Mouse (Mus musculus): ENCODE measurements around the gene Smc1b. TPM values are rescaled to one million over a fixed set of nuclear protein-coding genes. Genes with fewer than 3 reads are reported as not detected.
A peak's percentile ranks its signal among the peaks of the same experiment; 100 is the strongest.
"Not testable (repeated sequence)": the region's sequence is repeated elsewhere in the genome, so short reads cannot be mapped to it uniquely, and the experiment has no call there.

The Smc1b gene
- polyA plus RNA-seq, 1 experiment from 2014 or later = not detected

DNA sequence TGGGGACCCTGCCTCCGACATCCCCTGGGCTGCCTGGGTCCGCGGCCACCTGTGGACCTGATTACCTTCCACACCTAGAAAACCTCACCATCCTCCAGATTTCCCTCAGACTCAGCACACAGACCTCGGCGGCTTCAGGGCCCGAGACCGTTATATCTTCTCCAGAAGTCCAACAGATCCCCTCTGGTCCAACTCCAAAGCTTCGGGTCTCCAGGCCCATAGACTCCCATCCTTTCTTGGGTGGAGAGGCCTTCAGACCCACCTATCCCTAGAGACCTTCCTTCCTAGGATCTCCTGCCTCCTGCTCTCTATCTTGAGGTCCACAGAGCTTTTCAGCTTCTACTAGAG lies 94.4 kb downstream of the Smc1b start:
- peaks cover 41% of the 10 kb centered on the region for H3K4me1 ChIP-seq (replicated peaks)
- peak overlapping the region; percentile 82 for H3K9ac ChIP-seq
- H3K9me3 ChIP-seq = no peaks in the 10 kb centered on the region
- peak overlapping the region; percentile 81 for H3K4me2 ChIP-seq
- peaks cover 4% of the 10 kb centered on the region; the same call in 1 of the 2 replicates for H3K27me3 ChIP-seq
- H3K27ac ChIP-seq (replicated peaks) = no peak overlapping the region
- H3K36me3 ChIP-seq = no peaks in the 10 kb centered on the region
- peak overlapping the region; percentile 69 for H3K4me3 ChIP-seq
- 6% methylated on average over 8 of the region's 8 CpGs for WGBS
- ATAC-seq (ENCODE audit: low read depth) = no peak

DNA sequence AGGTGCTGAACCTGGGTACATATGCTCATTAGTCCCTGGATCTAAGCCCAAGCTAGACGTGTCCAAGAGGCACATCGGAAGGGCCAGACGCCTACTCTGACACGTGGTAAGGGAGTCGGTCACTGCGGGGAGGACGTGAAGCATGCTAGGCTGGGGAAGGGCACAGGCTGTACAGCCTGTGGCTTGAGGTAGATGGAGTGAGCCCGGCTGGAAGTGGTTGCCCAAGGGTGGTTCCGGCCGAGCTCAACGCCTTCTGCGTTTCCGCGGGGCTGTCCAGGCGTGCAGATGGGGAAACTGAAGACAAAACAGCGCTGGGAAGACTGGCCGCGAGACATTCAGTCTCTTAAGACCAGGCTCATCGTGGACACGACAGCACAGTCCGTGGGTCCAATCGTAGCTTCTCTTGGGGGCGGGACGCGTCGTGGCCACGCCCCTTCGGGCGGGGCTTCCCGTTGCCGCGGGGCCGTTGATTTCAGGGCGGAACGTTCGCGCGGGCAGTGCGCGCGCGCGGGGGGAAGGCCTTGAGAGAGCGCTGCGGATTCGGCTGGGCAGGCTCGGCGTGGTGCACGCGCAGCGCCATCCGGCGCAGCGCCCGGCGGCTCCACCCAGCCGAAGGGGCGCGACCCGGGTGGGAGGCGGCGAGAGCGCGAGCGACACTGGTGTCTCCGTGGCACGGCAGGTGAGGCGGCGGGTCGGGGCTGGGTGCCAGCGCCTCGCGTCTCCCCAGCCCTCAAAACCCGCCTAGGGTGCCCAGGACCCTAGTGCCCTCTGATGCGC lies 95.0 kb downstream of the Smc1b start:
- peak; percentile 93 for ATAC-seq (ENCODE audit: low read depth)
- Histone ChIP-seq H3K4me1 (replicated peaks) (peaks cover 35% of the 10 kb centered on the region), H3K27ac (replicated peaks) (peak overlapping the region; percentile 80), H3K27me3 (peaks cover 4% of the 10 kb centered on the region; the same call in 1 of the 2 replicates), H3K4me2 (peak overlapping the region; percentile 81), H3K4me3 (peak overlapping the region; percentile 69), H3K9me3 (no peaks in the 10 kb centered on the region), H3K9ac (peak overlapping the region; percentile 82), H3K36me3 (no peaks in the 10 kb centered on the region)
- 1% methylated on average over 75 of the region's 75 CpGs for WGBS

DNA sequence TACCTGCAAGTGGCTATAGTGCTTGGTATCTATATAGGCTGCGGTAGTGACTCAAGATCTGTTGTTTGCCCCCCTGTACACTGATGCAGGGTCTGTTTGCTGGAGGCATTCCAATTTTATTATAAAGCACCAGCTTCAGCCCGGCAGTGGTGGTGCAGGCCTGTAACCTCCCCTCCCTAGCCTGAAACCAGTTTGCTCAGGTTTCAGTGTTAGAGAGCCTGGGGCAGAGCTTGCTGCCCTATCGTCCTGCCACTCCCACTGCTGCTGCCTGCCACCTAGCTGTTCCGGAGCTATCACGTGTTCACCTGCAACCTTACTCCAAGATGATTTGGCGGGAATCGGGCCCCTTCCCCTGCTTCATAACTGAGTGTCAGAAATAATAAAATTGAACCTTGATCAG lies 97.8 kb downstream of the Smc1b start:
- not testable (repeated sequence) for H3K9me3 ChIP-seq
- WGBS = 61% methylated on average over 7 of the region's 7 CpGs

DNA sequence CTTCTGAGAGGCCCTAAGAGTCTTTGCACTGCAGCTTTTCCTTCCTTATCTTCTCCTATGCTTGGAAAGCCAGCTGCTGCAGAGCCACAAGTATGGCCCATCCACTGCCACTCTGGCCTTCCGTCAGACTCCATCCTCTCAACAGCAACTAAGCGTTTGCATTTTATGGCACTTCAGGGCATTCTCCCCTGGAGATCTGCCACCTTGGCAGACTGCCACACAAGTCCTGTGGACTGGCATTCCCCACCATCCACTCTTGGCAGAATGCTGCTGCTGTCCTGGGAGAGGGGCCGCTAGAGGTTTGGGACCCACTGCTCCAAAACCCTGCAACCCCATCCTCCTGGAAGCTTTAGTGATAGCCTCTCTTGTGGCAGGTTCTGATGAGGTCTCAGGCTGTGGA lies 99.9 kb downstream of the Smc1b start:
- Histone ChIP-seq H3K4me1 (replicated peaks) (peaks cover 6% of the 10 kb centered on the region; the same call in 1 of the 2 replicates), H3K36me3 (no peaks in the 10 kb centered on the region), H3K27ac (replicated peaks) (no peak overlapping the region), H3K27me3 (peaks cover 4% of the 10 kb centered on the region; the same call in 1 of the 2 replicates), H3K9ac (no peak overlapping the region), H3K4me3 (no peak overlapping the region), H3K4me2 (no peak overlapping the region), H3K9me3 (no peaks in the 10 kb centered on the region)
- no peak for ATAC-seq (ENCODE audit: low read depth)
- 51% methylated on average over 3 of the region's 3 CpGs for WGBS

More for the DNA sequence above, 97.8 kb downstream of the Smc1b start:
- H3K9ac ChIP-seq; H3K27me3 ChIP-seq; H3K27ac ChIP-seq (replicated peaks); H3K4me3 ChIP-seq; ATAC-seq (ENCODE audit: low read depth); H3K4me2 ChIP-seq; H3K36me3 ChIP-seq: not testable (repeated sequence)
- H3K4me1 ChIP-seq (replicated peaks) = peaks cover 24% of the 10 kb centered on the region

DNA sequence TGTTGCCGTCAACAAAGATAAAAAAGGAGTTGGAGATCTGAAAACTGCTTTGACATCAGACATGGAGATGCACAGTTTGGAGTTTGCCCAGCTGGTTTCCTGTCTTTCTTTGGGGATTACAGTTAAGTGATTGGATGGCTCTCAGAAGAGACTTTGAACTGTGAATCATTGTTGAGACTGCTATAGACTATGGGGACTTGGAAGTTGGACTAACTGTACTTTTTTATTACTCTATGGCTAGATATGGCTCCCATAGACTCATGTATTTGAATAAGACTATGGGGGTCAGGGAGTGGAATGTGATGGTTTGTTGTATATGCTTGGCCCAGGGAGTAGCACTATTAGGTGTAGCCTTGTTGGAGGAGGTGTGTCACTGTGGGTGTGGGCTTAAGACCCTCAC lies 101.1 kb downstream of the Smc1b start:
- not testable (repeated sequence) for H3K4me2 ChIP-seq; H3K4me3 ChIP-seq; H3K9ac ChIP-seq; H3K4me1 ChIP-seq (replicated peaks); H3K27ac ChIP-seq (replicated peaks); ATAC-seq (ENCODE audit: low read depth); H3K9me3 ChIP-seq; H3K36me3 ChIP-seq; H3K27me3 ChIP-seq
- 75% methylated on average over 1 of the region's 1 CpGs for WGBS

DNA sequence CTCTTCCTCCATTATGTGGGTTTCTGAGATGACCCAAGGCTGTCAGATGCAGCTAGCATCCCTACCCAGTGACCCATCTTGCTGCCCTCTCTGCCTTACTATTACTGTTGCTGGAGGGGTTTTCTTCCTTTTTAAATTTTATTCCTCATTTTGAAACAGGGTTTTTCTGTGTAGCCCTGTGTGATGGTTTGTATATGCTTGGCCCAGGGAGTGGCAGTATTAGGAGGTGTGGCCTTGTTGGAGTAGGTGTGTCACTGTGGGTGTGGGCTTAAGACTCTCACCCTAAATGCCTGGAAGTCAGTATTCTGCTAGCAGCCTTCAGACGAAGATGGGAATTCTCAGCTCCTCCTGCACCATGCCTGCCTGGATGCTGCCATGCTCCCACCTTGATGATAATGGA lies 103.1 kb downstream of the Smc1b start, which contains the start of gene Fam118a:
Gene Fam118a (plus strand): TSS at position 301 of the 400 bp plus-strand sequence.
- WGBS = 65% methylated on average over 1 of the region's 1 CpGs
- not testable (repeated sequence) for H3K9ac ChIP-seq; H3K27ac ChIP-seq (replicated peaks); H3K27me3 ChIP-seq; ATAC-seq (ENCODE audit: low read depth); H3K4me3 ChIP-seq; H3K36me3 ChIP-seq; H3K9me3 ChIP-seq; H3K4me2 ChIP-seq; H3K4me1 ChIP-seq (replicated peaks)

DNA sequence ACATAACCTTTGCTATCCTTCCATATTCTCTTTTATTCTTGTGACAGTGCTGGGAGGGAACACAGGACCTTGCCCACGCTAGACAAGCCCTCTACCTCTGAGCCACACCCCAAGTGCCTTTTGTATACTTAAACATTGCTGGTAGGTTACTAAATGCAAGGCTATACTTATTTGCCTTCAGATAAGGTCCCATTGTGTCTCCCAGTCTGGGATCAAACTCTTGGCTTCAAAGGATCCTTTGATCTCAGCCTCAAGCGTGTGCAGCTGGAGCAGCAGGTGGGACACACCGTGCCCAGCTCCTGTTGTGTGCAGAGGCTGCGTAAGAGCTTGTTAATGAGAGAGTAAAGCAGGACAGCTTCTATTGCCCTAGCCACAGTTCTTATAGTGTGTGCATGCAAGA lies 104.0 kb downstream of the Smc1b start:
- no peak overlapping the region for H3K4me2 ChIP-seq
- ATAC-seq (ENCODE audit: low read depth) = no peak
- H3K27ac ChIP-seq (replicated peaks) = no peak overlapping the region
- H3K9ac ChIP-seq = no peak overlapping the region
- H3K4me3 ChIP-seq = no peak overlapping the region
- no peaks in the 10 kb centered on the region for H3K9me3 ChIP-seq
- H3K36me3 ChIP-seq = no peaks in the 10 kb centered on the region
- H3K4me1 ChIP-seq (replicated peaks) = no peaks in the 10 kb centered on the region
- 44% methylated on average over 4 of the region's 4 CpGs for WGBS
- H3K27me3 ChIP-seq = 0 out of 2 replicates have a peak, but pooled peaks cover 5% of the 10 kb centered on the region

DNA sequence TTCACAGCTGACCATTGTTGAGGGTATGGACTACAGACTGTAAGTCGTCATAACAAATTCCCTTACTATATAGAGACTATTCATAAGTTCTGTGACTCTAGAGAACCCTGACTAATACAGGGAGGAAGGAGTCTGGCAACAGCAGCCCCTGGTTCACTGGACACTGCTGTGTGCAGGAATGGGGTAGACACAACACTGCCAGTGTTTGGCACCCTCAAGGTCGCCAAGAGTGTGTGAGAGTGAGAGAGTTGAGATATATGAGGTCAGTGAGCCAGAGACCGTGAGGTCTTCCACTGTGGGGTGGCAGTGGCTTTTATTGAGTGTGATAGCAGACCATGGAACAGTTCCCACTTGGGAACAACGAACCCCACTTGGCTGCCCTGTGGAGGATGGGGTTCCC lies 105.6 kb downstream of the Smc1b start:
- Histone ChIP-seq H3K27me3 (0 out of 2 replicates have a peak, but pooled peaks cover 5% of the 10 kb centered on the region), H3K4me3 (no peak overlapping the region), H3K27ac (replicated peaks) (no peak overlapping the region), H3K9ac (no peak overlapping the region), H3K36me3 (no peaks in the 10 kb centered on the region), H3K9me3 (no peaks in the 10 kb centered on the region), H3K4me1 (replicated peaks) (no peaks in the 10 kb centered on the region), H3K4me2 (no peak overlapping the region)
- WGBS = 87% methylated on average over 4 of the region's 4 CpGs
- ATAC-seq (ENCODE audit: low read depth) = no peak

DNA sequence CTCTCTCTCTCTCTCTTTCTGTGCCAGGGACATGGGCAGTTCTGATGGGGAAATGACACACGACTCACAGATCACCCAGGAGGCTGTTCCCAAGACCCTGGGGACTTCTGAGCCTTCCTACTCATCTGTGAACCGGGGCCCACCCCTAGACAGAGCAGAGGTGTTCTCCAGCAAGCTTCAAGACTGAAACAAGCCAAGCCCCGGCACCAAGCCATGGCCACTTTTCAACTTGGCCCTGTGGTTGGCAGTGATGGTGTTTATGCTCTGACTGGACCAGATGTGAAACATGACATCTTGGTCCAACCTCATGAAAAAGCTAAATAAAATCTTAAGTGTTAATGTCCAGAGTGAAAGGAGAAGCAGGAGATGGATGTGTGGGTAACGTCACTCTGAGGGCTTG lies 109.6 kb downstream of the Smc1b start:
- 75% methylated on average over 4 of the region's 4 CpGs for WGBS
- H3K4me3 ChIP-seq = no peak overlapping the region

DNA sequence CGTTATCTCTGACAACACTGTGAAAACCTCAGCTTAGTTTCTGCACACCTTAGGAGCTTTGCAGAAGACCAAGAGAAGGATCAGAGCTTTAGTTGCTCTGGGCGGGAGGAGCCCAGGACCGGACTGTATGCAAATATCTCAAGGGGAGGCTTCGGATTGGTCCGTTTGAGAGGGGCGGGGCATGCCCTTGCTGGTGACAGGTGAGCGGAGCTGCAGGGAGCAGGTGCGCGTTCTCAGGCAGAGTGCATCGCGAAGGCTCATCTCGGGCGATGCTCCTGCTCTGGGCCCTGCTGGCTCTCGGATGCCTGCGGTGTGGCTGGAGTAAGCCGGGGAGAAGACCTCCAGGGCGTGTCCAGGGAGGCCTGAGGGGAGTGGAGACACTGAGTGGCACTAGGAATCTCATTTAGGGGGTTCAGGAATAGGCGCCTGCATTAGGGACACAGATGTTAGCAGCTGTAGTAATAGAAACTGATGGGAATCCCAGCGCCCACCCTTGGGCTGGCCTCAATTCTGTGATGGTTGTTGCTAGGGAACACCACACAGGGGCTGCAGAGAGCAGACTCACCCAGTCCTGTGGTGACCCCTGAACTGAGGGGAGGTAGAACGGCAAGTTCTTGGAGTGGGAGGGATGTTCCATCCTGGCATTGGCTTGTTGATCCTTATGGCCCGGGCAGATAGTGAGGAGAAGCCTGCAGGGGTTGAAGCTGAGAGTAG lies 114.7 kb downstream of the Smc1b start, which contains the start of gene Upk3a:
Gene Upk3a (plus strand): TSS at position 191 of the 714 bp plus-strand sequence.
- peaks cover 17% of the 10 kb centered on the region for H3K4me1 ChIP-seq (replicated peaks)
- no peaks in the 10 kb centered on the region for H3K36me3 ChIP-seq
- 9% methylated on average over 21 of the region's 21 CpGs for WGBS
- H3K27ac ChIP-seq (replicated peaks) = no peak within 1 kb of the TSS
- H3K9ac ChIP-seq = no peak within 1 kb of the TSS
- peak within 1 kb of the TSS; percentile 44 for H3K4me2 ChIP-seq
- H3K4me3 ChIP-seq = no peak within 1 kb of the TSS
- ATAC-seq (ENCODE audit: low read depth) = 0 out of 2 replicates have a peak, but pooled peaks have one; percentile 36
- peaks cover 17% of the 10 kb centered on the region; the same call in 1 of the 2 replicates for H3K27me3 ChIP-seq
- no peaks in the 10 kb centered on the region for H3K9me3 ChIP-seq

More for the DNA sequence above, 109.6 kb downstream of the Smc1b start:
- Histone ChIP-seq H3K9ac (no peak overlapping the region), H3K36me3 (no peaks in the 10 kb centered on the region), H3K4me2 (no peak overlapping the region), H3K27ac (replicated peaks) (no peak overlapping the region), H3K9me3 (no peaks in the 10 kb centered on the region), H3K4me1 (replicated peaks) (peaks cover 2% of the 10 kb centered on the region), H3K27me3 (0 out of 2 replicates have a peak, but pooled peaks cover 13% of the 10 kb centered on the region)
- no peak for ATAC-seq (ENCODE audit: low read depth)

DNA sequence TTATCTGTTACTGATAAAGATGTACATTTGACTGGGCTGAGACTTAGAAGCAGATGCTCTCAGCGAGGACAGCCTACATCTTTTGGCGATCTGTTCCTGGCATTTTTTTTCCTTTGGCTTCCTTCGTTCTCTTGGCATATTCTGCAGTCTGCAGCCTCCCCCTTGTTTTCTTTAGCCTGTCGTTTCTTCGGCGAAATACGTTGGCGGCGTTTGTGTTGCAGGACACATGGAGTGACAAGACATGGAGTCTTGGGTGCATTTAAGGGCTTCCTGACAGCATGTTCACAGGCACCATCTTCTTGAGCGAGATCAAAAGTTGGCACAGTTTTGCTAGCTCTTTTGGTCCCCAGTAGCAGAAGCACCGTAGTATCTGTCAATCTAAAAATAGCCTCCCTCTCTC lies 116.0 kb downstream of the Smc1b start:
- Histone ChIP-seq H3K4me3 (no peak overlapping the region), H3K36me3 (no peaks in the 10 kb centered on the region), H3K27ac (replicated peaks) (no peak overlapping the region), H3K27me3 (peaks cover 17% of the 10 kb centered on the region; the same call in 1 of the 2 replicates), H3K9ac (no peak overlapping the region), H3K9me3 (no peaks in the 10 kb centered on the region), H3K4me1 (replicated peaks) (peaks cover 23% of the 10 kb centered on the region), H3K4me2 (no peak overlapping the region)
- no peak for ATAC-seq (ENCODE audit: low read depth)
- WGBS = 84% methylated on average over 11 of the region's 11 CpGs
